Mouse (Mus musculus) embryonic fibroblast, embryonic 13.5 days (primary cell): ENCODE results near the gene Cacnb1. TPM values are rescaled to one million over a fixed set of nuclear protein-coding genes. Genes with fewer than 3 reads are reported as not detected.

Experiments
- H3K27ac ChIP-seq: 2 replicates; pipeline ENCODE4 v1.5.1; 2012; ENCODE audit warnings: low read length, control low read depth, inconsistent platforms; ENCODE audit not compliant: insufficient read depth
- H3K4me1 ChIP-seq: 2 replicates; pipeline ENCODE4 v1.6.1; 2011; ENCODE audit warnings: low read length; ENCODE audit not compliant: control insufficient read depth, insufficient read depth
- H3K4me3 ChIP-seq: 2 replicates; pipeline ENCODE4 v1.5.1; 2011; ENCODE audit warnings: mild to moderate bottlenecking, control low read depth, low read length; ENCODE audit not compliant: insufficient read depth
- CTCF ChIP-seq: IDR thresholded peaks from 2 replicates; pipeline ENCODE4 v1.5.1; 2011; ENCODE audit warnings: mild to moderate bottlenecking, control low read depth, low read length, moderate library complexity, borderline replicate concordance; ENCODE audit not compliant: insufficient read depth
- POLR2A ChIP-seq: IDR thresholded peaks from 2 replicates; pipeline ENCODE4 v1.6.1; 2011; ENCODE audit warnings: low read depth, mild to moderate bottlenecking, control low read depth, low read length, moderate library complexity
- polyA plus RNA-seq: library from polyadenylated mRNA; stranded (reverse); fragments of >200 nt; gene quantifications from 2 replicates; pipeline ENCODE4 v1.2.4, GENCODE M21; 2011; ENCODE audit warnings: low read depth; ENCODE audit not compliant: missing spikeins, insufficient read length

Cacnb1 gene
- polyA plus RNA-seq, 1 experiment, result 4.9 TPM

GRCm38 (mm10) chr11:98042741-98043140 lies 19.9 kb upstream of the Cacnb1 start:
- TF ChIP-seq POLR2A, result no peak
- no peak for TF ChIP-seq CTCF
- no peak overlapping the region for H3K4me3 ChIP-seq
- no peak overlapping the region for H3K27ac ChIP-seq
- no peaks in the 10 kb centered on the region for H3K4me1 ChIP-seq

- H3K4me3 ChIP-seq, result no peak overlapping the region
- no peaks in the 10 kb centered on the region for H3K4me1 ChIP-seq
- no peak overlapping the region for H3K27ac ChIP-seq
- TF ChIP-seq CTCF (no peak), POLR2A (no peak)
These were observed 18.1 kb upstream of the Cacnb1 start for GRCm38 (mm10) chr11:98040975-98041374.

DNA sequence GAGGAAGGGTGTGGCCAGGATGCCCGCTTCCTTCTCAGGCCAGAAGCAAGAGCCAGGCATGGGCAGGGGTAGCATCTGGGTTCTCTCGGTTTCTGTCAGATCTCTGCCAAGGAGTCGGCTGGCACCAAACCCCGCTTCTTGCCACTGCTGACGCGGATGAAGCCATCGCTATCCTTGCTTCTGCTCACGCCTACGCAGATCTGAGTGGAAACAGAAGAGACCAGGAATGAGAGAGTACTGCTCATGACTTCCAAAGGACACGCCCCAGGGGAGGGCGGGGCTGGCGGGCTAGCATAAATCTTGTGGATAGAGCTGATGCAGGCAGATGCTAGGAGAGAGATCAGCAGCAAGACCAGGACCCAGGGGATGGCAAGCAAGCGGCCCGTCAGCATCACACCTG lies 15.0 kb upstream of the Cacnb1 start:
- no peak for TF ChIP-seq CTCF
- TF ChIP-seq POLR2A, result no peak
- no peak overlapping the region for H3K4me3 ChIP-seq
- H3K4me1 ChIP-seq, result no peaks in the 10 kb centered on the region
- H3K27ac ChIP-seq, result no peak overlapping the region

DNA sequence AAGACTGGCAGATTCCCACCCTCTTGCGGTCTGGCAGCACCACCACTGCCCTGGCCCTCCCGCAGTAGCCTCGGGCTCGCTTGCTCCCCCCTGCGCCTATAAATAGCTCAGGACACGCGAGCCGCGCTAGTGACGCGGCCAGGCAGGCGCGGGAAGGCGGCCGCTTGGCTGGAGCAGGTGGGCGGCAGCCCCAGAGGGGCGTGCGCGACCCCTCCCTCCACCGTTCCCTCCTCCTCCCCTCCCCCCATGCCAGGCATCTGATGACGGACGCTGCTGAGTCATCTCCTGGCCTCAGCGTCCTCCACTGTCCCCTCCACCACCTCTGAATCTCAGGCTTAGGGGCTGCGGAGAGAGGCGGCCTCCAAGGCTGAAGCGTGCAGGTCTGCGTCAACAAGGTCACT lies 13.1 kb upstream of the Cacnb1 start:
- H3K27ac ChIP-seq, result no peak overlapping the region
- TF ChIP-seq CTCF (no peak), POLR2A (no peak)
- H3K4me1 ChIP-seq, result no peaks in the 10 kb centered on the region
- H3K4me3 ChIP-seq, result no peak overlapping the region

DNA sequence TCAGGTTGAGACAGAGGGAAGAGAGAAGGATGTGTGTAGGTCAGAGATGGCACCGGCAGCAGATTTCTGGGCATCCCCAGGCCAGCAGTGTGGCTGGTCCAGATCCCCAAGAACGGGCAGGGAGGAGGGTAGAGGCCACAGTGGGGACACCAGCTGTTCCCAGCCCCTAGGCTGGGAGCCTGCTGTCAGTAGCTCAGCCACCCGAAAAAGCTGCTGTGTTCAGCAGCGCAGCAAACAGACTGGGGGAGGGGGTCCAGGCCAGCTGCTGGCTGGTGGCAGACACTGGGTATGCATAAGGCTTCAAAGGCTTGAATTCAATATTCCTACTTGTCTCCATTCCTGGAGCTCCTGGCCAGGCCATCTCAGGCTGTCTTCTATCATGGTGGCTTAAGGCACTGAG lies 12.0 kb upstream of the Cacnb1 start:
- no peaks in the 10 kb centered on the region for H3K4me1 ChIP-seq
- TF ChIP-seq POLR2A (no peak), CTCF (no peak)
- H3K4me3 ChIP-seq, result no peak overlapping the region
- no peak overlapping the region for H3K27ac ChIP-seq

- TF ChIP-seq CTCF (no peak), POLR2A (no peak)
- no peak overlapping the region for H3K4me3 ChIP-seq
- H3K4me1 ChIP-seq, result no peaks in the 10 kb centered on the region
- no peak overlapping the region for H3K27ac ChIP-seq
These were observed 11.2 kb upstream of the Cacnb1 start for GRCm38 (mm10) chr11:98034061-98034460.

- TF ChIP-seq CTCF (peak; percentile 64; the same call in 1 of the 2 replicates), POLR2A (peak; percentile 36; the same call in 1 of the 2 replicates)
- Histone ChIP-seq H3K27ac (no peak overlapping the region), H3K4me3 (no peak overlapping the region), H3K4me1 (peaks cover 4% of the 10 kb centered on the region; the same call in 1 of the 2 replicates)
These were observed 8.6 kb upstream of the Cacnb1 start for GRCm38 (mm10) chr11:98031443-98031770.

- H3K27ac ChIP-seq, result no peak overlapping the region
- TF ChIP-seq POLR2A (no peak; the same call in none of the 2 replicates), CTCF (no peak)
These were observed 8.0 kb upstream of the Cacnb1 start for GRCm38 (mm10) chr11:98030701-98031442.

GRCm38 (mm10) chr11:98027785-98028184 lies 5.0 kb upstream of the Cacnb1 start:
- Histone ChIP-seq H3K4me1 (peaks cover 4% of the 10 kb centered on the region; the same call in 1 of the 2 replicates), H3K27ac (peak overlapping the region; percentile 50), H3K4me3 (peak overlapping the region; percentile 90)
- TF ChIP-seq CTCF, result no peak
- no peak for TF ChIP-seq POLR2A

More at GRCm38 (mm10) chr11:98030701-98031442, 8.0 kb upstream of the Cacnb1 start:
- H3K4me1 ChIP-seq, result peaks cover 4% of the 10 kb centered on the region; the same call in 1 of the 2 replicates
- H3K4me3 ChIP-seq, result no peak overlapping the region

DNA sequence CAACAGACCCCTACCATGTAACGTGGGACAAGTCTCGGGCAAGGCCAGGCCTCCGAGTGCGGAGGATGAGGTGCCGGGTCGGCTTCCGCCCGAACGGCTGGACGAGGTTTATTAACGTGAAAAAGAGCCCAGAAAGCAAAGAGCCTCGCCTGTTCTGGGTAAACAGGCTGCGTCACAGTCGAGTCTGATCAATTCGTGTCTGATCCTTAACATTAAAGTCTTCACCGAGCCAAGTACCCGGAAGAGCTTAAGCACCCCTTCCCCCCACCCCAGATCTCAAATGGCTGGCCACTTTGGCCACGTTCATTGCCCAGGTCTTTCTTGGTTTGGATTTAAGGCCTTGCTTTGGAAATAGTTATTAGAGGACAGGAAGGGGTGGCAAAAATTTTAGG lies 4.5 kb upstream of the Cacnb1 start:
- TF ChIP-seq CTCF, result no peak
- no peak for TF ChIP-seq POLR2A
- Histone ChIP-seq H3K4me3 (peak overlapping the region; percentile 90), H3K4me1 (peaks cover 4% of the 10 kb centered on the region; the same call in 1 of the 2 replicates), H3K27ac (peak overlapping the region; percentile 50)
